Mouse (Mus musculus) lung, postnatal 10 days (tissue): ENCODE results near the gene Slc38a11.

Source experiments
- DNase-seq: peaks from one replicate; pipeline ENCODE4 v3.0.0; 2021

Slc38a11 gene

DNA sequence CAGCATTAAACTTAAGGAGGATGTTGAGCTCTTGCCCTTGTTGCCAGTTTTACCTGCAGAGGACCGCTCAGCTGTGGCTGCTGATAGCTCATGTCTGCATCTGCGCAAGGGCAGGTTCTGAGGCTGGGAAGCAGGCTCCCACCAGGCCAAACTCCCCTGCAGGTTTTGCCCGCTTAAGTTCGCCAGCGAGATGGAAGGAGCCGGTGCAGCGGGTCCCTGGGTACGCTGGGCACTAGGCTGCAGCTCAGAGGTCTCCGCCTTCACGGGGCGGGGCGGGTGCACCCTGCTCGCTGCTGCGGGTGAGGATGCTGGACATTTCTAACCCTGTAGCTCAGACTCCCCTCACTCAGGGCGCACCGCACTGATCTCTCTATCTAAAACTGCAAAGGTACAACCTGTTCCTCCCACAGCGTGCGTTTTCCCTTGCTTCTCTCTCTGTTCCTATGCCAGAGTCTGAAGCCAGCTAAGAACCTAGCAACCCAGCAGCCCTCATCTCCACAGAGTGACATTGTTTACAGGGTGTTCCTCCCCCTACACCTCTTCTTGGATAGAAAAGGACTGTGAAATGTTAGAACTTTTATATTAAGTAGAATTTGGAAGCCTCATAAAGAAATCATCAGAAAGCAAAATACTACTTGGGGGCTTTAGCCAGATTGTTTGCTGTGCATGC, at the start of gene Slc38a11:
TSS of gene Slc38a11 (minus strand) at position 207 of the 670 bp plus-strand sequence.
- DNase-seq = no peak

DNA sequence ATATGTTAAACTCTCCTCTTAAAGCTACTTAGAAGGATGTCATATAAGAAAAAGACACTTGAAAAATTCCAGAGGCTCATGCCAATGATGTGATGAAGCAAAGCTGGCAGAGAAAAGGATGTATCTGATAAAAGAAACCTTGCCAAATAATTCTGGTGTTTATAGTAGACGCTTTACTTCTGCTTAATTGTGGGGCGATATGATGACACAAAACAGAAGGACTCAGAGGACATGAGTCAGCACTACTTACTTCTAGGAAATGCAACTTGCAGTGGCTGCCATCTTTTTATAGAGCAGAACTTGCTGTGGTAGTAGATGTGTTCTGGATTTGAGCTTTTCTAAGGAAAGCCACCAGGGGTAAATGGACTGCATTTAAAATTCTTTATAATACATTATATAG, 43.3 kb upstream of the Slc38a11 start:
- DNase-seq = no peak

DNA sequence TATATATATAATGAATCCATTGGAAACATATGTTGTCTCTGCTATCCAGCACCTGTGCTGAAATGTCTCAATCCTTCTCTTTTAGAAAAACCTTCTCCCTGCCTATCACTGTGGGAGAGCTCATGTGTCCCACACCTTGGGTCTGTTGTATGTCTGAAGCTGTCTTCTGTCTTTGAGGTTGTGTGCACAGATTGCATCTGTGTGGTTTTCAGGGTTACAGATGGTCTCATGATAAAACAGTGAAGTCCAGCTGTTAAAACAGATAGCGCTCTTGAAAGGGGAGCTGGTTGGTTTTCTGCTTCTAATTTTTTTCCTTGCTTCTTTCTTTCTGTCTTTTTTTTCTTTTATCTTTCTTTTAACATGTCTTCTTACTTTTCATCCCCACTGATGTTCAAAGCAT, 41.6 kb upstream of the Slc38a11 start:
- DNase-seq = no peak

DNA sequence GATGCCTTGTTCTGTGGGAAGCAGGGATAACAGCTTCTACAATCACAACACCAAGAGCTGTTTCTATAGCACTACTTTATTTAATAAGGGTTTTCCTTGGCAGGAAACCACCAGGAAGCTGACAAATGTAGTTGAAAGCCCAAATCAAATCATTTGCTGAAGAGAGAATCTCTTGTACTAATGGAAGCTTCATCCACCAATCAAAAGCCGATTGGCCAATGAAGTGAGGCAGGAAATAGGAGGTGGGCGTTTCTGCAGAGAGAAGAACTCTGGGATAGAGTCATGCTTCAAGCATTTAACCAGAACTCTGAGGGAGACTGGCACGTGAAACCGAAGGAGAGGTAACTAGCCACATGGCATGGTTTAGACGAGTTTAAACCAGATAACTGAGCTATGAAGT, 38.2 kb upstream of the Slc38a11 start:
- no peak for DNase-seq

DNA sequence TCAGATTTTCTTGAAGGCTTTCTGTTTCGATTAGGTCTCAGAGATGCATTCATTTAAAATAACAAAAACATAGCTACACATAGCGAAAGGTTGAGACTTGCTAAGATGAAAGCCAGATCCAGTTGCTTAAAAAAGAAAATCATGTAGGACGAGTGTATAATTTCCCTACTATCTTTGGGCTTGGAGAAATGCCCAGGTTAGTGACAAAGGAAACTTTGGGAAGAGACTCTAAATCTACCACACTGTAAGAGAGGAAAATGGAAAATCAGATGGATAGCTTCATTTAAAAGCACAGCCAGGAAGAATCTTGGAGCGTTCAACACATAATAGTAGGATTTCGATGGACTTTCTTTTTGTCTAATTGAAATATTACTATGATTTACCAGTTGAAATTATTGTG, 36.1 kb upstream of the Slc38a11 start:
- DNase-seq = no peak

DNA sequence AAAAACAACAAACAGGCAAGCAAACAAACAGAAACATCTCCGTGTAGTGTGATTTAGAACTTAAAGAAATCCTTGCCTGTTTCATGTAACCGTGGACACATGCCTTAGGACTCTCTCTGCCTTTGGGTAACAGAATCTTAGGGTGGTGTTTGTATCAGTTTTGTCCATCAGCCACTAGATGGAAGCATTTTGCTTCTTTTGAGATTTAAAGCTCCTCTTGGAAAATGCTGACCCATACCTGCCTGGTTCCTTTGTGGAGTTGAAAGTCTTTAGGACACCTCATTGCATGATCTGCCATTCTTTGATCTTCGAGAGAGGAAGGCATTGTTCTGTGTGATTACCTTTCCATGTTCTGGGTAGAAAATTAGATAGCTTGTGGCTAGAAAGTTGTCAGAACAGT, 32.3 kb upstream of the Slc38a11 start:
- no peak for DNase-seq

DNA sequence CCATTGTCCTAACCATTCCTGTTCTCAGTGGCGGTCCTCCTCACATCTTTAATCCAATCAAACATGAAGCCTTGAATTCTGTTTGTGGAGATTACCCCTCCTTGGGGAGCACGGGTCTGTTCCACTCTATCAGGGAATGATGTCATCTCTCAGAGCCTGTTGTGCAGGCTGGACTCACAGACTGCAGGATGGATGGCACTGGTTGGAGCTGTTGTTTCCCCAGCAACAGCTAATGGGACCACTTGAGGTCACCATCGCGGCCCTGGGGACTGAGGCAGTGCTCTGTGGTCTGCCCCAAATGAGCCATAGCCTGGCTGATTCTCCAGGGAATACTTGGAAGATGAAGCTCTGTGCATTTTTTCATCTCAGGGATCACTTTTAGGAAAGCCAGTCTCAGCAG, 29.2 kb upstream of the Slc38a11 start:
- DNase-seq = no peak

DNA sequence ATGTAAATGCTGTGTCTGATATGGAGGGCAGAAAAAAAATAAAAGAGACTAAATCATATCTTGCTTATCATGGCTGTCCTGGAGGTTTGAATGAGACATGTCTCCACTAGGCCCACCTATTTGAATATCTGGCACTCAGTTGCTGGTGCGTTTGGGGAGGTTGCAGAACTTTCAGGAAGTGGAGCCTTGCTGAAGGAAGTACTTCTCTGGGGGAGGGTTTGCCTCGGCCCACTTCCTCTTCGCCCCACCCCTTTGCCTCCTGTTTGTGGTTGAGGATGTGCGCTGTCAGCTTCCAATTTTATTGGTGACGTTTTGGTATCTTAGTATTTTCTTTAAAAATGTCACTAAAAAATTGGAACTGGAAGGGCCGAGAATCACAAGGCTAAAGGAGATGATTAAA, 27.5 kb upstream of the Slc38a11 start:
- no peak for DNase-seq

DNA sequence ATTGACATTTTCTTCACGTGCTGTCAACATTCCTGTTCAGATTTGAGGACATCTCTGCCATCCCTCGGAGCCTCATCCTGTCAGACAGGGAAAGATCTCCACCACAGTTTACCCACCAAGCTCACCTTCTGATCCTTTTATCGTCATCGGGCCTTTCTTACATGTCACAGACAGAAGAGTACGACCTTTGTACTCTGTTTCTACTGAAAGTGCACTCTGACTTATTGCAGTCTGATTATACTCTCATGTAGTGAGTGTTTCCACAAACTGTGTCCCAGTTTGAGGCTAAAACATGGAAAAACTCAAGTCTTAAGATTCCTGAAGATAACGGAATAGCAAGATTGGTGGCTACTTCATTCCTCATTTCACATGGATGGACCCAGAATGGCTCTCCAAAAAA, 21.0 kb upstream of the Slc38a11 start:
- no peak for DNase-seq

DNA sequence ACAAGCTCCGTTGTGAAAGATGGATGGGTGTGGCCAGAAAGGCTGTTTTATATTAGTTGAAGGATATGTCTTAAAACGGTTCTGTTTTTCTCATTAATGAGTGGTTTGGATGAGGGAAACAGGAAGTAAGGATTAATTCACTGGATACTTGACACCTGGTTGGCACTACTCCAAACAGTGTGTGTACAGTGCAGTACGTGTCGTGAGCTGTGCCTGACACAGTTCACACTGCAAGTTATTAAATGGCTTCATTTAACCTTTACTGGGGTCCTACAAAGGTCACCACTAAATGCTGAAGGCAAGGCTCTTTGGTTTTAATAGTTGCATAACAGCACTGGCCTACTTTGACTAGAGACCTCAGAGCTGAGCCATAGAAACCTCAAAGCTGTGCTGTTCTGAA, 18.7 kb upstream of the Slc38a11 start:
- DNase-seq = peak; percentile 5

DNA sequence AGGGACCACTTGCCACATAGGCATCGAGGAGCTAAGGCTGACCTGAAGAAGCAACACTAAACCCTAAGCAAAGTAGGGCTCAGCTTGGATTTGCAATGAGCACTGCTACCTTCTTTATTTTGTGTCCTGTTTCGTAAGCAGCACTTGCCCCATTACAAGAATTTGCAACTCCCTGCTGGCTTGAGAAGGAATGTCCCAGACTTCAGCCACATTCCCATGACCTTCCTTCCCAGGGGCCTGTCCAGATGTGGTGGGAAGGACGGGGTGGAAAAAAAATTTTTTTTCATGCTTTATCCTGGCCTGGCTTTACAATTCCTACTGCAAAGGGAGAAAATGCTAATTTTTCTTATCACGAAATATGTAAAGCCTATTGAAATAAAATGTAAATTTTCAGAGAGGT, 14.6 kb upstream of the Slc38a11 start:
- no peak for DNase-seq

DNA sequence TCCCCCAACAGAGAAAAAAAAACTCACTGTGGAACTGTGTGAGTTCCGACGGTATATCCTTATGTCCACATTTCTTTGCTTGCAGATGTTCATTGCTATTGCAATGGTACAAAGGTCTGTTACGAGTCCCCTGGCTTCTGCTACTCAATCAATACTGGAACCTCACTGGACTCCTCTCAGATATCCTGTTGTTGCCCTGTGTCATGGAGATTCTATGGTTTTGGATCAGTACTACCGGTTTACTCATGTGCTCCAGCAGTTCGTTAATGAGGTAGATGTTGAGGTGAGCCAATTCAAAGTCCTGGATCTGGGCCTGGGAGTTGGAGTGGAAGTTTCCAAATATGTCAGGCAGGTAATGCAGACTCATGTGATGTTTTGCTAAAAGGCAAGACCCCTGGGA, 10.6 kb upstream of the Slc38a11 start:
- no peak for DNase-seq

DNA sequence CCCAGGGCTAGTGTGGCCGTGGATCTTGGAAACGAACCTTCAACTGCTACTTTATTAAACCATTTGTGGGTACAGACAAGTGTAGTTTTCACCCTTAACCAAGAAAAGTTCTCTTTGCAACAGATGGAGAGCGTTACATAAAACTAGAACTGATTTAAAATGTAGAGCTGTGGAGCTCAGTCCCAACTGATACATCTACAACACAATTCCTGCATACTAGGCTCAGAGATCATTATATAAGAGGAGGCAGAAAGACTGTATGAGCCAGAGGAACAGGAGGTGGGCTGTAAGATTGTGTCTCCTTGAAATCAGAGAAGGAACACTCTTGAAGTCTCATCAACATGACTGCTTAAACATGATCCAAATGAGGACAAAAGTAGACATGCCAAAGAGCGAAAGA, 9.2 kb upstream of the Slc38a11 start:
- DNase-seq = no peak

DNA sequence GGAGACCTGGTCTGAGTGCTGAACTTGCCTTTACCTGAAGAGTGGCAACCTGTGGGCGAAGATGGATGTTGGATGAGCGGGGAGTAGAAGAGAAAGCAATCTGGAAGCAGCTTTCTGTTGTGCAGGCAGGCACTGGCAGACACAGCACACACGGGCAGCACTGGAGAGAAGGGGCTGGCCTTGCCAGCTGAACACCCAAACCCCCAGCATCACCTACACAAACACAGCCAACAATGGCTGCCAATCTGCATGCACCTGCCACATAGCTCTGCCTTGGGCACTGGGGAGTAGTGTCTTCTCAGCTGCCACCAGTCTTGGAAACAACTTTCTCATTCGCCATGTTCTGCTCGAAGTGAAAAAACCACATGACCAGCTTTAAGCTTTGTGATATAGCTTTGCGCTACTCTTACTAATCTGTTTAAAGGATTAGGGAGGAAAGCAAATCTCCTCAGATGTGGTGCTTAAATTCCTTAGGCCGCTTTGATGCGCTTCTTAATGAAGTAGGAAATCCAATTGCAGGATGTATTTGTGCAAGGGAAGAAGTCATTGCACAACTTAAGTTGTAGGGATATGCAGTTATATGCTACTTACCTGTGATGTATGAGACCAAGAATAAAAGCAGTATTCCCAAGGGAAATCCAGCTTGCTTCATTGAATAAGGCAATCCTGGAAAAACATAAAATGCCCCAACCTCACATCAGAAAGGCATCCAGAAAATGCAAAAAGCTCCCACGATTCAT, 2.9 kb downstream of the Slc38a11 start:
- DNase-seq = no peak

DNA sequence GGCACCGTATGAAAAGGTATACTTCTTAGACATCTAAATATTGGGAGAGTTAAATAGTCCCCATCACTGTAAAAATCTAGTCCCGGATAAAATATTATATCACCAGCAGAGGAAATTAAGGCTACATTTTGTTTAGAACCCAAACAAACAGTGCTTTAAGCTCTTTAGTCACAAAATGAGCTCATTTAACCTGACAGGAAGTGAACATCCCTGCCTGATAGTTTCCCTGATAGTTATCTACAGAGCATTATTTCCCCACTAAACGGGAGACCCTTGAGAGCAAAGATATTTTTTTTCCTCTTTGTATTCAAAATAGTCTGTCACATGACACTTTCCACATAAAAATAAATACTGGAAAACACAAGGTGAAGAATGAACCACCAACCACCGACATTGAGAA, 16.5 kb downstream of the Slc38a11 start:
- no peak for DNase-seq

DNA sequence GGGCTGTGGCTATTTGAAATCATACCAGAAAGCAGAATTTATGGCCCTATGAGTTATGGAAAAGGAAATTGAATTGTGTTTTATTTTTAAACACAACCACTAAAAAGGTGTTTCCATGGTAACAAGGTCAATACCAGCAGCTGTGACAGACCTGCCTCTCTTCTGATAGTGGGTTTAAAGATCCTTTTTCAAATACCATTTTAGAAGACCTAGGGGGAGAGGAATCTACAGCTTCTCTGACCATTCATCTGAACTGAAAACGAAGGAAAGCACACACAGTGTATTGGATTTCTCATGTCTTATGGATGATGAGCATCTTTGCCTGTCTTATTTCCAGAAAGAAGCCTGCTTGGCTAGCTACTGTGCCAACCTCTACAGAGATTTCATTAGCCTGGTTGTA, 16.9 kb downstream of the Slc38a11 start:
- no peak for DNase-seq

DNA sequence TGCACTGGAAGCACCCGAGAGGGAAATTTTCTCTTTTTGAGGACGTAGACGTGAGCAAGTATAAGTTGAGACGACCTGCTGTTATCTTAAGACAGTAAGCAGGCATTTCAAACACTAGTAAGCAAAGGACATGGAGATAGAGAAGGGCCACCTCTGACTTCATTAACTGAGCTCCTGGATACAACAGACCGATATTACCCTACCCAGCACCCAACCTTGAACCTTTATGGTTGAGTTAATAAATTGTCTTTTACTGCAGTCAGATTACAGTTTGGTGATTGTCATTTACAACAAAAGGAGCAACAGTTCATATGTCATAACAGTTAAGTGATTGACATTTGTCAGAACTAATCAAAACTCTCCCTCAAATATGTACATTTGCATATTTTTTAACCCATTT, 17.8 kb downstream of the Slc38a11 start:
- DNase-seq = no peak

DNA sequence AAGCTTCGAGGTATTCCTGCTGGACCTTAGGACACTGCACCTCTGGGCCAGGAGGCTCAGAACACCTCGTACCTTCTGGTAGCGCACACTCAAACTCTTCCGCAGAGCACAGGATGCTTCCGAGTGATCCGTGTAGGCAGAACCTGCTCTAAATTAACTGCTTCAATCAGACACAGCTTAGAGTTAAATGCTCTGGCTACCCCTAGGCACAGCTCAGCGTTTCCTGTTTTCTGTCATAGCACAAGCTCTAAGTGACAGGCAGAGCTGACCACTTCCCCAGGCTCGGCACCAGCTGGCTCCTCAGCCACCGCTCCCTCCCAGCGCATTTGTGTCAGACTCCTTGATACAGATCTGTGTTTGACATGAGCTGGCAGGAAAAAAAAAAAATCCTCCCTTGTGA, 21.8 kb downstream of the Slc38a11 start:
- peak; percentile 44 for DNase-seq

DNA sequence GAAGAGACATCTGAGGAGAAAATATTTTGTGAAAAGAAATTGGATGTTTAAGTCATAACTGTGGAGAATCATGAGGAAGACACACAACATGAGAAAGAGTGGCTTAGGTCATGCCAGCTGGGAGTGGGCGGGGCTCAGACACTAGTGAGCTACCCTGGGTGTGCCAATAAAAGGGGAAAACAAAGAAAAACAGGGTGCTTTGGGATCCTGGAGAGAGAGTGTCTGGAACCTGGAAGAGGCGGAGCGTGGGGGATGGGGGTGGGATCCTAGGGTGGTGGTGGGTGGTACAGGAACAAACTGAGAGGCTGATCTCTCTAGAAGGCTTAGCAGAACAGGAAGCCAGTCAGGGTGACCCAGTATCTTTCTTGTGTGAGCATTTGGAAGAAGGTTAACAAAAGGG, 23.0 kb downstream of the Slc38a11 start:
- DNase-seq = no peak

DNA sequence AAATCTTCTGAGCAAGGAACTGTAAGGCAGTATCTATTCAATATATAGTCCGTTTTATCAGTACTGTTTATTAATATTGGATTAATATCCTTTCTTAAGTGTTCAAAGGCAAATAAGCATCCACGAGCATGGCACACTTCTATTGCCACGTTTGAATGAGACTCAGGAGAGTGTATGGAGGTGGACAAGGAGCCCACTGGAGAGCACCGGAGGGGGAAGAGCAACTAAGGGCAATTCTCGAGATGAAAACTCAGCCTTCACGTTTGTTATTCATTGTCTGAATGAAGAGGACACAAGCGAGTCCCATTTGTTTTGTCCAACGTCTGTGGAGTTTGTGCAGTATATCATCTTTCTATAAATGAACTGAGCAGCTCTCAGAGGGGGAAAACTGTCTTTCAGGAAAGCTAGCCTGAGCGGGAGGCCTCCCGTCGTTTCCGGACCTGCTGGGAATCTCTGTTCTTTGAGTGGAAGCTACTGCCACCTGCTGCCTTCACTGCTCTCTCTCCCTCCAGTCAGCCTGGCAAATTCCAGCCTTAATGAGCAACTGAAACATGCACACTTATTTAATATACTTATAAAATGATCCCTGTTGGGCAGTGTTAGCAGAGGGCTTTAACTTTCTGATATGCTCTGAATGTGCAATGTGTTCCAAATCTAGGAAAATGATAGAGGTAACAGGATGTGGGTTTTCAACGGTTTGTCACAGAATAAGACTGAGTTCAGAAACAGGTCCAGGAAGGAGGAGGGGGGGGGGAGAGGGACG, 26.3 kb downstream of the Slc38a11 start:
- peak; percentile 49 for DNase-seq

DNA sequence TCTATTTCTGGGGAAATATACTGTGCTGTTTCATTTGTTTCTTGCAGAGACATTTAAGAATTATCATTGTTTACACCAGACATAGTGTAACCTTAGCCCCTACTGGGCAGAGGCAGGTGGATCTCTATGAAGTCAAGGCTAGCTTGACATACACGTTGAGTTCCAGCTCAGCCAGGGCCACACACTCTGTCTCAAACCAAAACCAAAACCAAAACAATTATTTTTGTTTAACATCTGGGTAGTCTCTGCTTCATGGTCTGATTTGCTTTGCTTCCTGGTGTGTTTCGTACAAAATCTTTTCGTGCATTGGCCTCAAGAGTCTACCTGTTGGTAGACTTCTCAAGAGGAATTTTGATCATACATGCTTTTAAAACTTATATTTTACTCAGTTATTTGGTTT, 27.2 kb downstream of the Slc38a11 start:
- no peak for DNase-seq

DNA sequence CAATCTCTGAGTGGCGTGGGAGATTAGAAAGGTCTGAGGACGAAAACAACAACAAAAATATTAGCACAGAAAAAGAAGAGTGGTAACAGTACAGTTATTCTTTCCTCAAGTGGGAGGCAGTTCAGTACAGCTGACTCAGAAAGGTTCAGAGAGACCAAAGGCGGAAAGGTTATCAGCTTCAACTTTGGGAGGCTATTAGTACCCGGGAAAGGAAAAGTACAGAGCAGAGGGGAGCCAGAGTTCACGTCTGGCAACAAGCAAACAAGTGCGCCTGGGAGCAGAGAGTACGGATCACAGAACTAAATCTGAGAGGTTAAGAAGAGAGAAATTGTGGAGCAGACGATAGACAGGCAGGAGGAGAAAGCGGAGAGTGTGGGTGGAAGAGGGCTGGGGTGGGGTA, 29.7 kb downstream of the Slc38a11 start:
- no peak for DNase-seq

DNA sequence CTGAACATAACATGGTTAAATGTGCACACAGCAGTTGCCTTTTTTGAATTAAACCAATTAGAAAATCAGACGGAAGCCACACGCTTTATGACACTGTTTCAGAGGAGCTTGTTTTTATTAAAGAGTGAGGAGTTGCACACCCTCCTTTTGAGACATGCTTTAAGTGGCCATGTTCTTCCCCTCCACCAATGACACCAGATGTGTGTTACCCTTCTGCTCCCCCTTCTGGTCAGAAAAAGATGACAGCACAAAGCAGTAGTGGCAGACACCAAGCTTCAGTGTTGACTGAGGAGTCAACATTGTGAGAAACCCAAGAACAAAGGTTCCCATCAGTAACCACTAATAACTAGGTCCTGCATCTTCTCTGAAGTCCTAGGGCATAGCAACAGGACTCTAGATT, 32.5 kb downstream of the Slc38a11 start:
- peak; percentile 81 for DNase-seq
